Mouse (Mus musculus) embryo, embryonic 11 days (tissue): ENCODE data around the gene Dmpk.
"Not testable (repeated sequence)": the region's sequence is repeated elsewhere in the genome, so short reads cannot be mapped to it uniquely, and the experiment has no call there.

Source experiments
- DNase-seq: peaks from one replicate; pipeline ENCODE4 v3.0.0-alpha.2; 2015

Dmpk gene

GRCm38 (mm10) chr7:19083701-19084100 lies at the start of gene Dmpk:
Dmpk (plus strand) TSS chr7:19083849.
- no peak for DNase-seq

GRCm38 (mm10) chr7:19044616-19045015 lies 39.0 kb upstream of the Dmpk start:
- DNase-seq: no peak

GRCm38 (mm10) chr7:19046286-19047069 lies 37.2 kb upstream of the Dmpk start:
- no peak for DNase-seq

GRCm38 (mm10) chr7:19048006-19048527 lies 35.6 kb upstream of the Dmpk start:
- no peak for DNase-seq

- no peak for DNase-seq
These were observed 34.4 kb upstream of the Dmpk start for GRCm38 (mm10) chr7:19049252-19049651.

GRCm38 (mm10) chr7:19050172-19050571 lies 33.5 kb upstream of the Dmpk start:
- no peak for DNase-seq

- DNase-seq: no peak
These were observed 32.5 kb upstream of the Dmpk start for GRCm38 (mm10) chr7:19051161-19051560.

- no peak for DNase-seq
These were observed 31.1 kb upstream of the Dmpk start for GRCm38 (mm10) chr7:19052345-19053135.

GRCm38 (mm10) chr7:19053136-19053532 lies 30.5 kb upstream of the Dmpk start:
- DNase-seq: no peak

GRCm38 (mm10) chr7:19054047-19054776 lies 29.4 kb upstream of the Dmpk start, which contains the start of gene Rsph6a:
Rsph6a (plus strand) TSS chr7:19054690.
- peak; percentile 82 for DNase-seq

- DNase-seq: no peak
These were observed 28.9 kb upstream of the Dmpk start for GRCm38 (mm10) chr7:19054777-19055076.

- no peak for DNase-seq
These were observed 28.5 kb upstream of the Dmpk start for GRCm38 (mm10) chr7:19055108-19055507.

- DNase-seq: no peak
These were observed 26.2 kb upstream of the Dmpk start for GRCm38 (mm10) chr7:19057405-19057804.

GRCm38 (mm10) chr7:19065896-19066295 lies 17.8 kb upstream of the Dmpk start:
- DNase-seq: no peak

- no peak for DNase-seq
These were observed 16.6 kb upstream of the Dmpk start for GRCm38 (mm10) chr7:19067063-19067462.

GRCm38 (mm10) chr7:19067935-19068334 lies 15.7 kb upstream of the Dmpk start:
- no peak for DNase-seq

- DNase-seq: peak; percentile 72
These were observed 14.9 kb upstream of the Dmpk start for GRCm38 (mm10) chr7:19068707-19069106.

GRCm38 (mm10) chr7:19069500-19069899 lies 14.1 kb upstream of the Dmpk start:
- no peak for DNase-seq

GRCm38 (mm10) chr7:19071024-19071423 lies 12.6 kb upstream of the Dmpk start:
- DNase-seq: not testable (repeated sequence)

- no peak for DNase-seq
These were observed 10.1 kb upstream of the Dmpk start for GRCm38 (mm10) chr7:19073504-19073903.

GRCm38 (mm10) chr7:19074494-19074893 lies 9.2 kb upstream of the Dmpk start:
- DNase-seq: no peak

GRCm38 (mm10) chr7:19075231-19075630 lies 8.4 kb upstream of the Dmpk start:
- DNase-seq: no peak
